Comparison of ENCODE assay signal across 27 mouse cellular contexts in genomic region chr6:147873173-147873572, GRCm38 (mm10).
A peak's percentile ranks its signal among the peaks of the same experiment; 100 is the strongest.
DNase-seq lines count a peak whose midpoint lies in the region; ATAC-seq and TF ChIP-seq lines count a peak whose summit lies in the region.
"Had no signal": no experiment of that assay in that cellular context is flagged by ENCODE, and none has a peak within 500 bp of the region (broad histone marks: within the 10 kb centered on the region; RNA-seq: fewer than 3 reads in every experiment).

No protein-coding gene starts in this region.

- peak overlapping the region; percentile 30; the same call in 1 of the 2 replicates for H3K27ac ChIP-seq in lung, embryonic 14.5 days (ENCODE audit: low read depth)
- H3K27ac ChIP-seq in lung, postnatal 0 days (ENCODE audit: low read length), result no peak overlapping the region
- H3K27ac ChIP-seq: embryonic facial prominence, embryonic 12.5 days; embryonic facial prominence, embryonic 15.5 days; gastrocnemius, adult 2 months; hindbrain, embryonic 10.5 days; hindbrain, embryonic 13.5 days had no signal

- peak; percentile 78 for ATAC-seq in lung, embryonic 14.5 days (ENCODE audit: insufficient read depth)
- ATAC-seq in lung, postnatal 0 days, result peak; percentile 69
- ATAC-seq: activated CD4-positive, CD25-positive, alpha-beta regulatory T cell, adult 4 months; CD4-positive, CD25-positive, alpha-beta regulatory T cell, adult 4 months; forebrain, embryonic 14.5 days; forebrain, postnatal 0 days; hindbrain, embryonic 16.5 days had no signal

- H3K36me3 ChIP-seq in lung, embryonic 14.5 days (ENCODE audit: insufficient read depth), result no peaks in the 10 kb centered on the region
- H3K36me3 ChIP-seq in lung, postnatal 0 days (ENCODE audit: insufficient read depth, low read length), result no peaks in the 10 kb centered on the region
- H3K36me3 ChIP-seq: embryonic facial prominence, embryonic 12.5 days; embryonic facial prominence, embryonic 15.5 days; hindbrain, embryonic 10.5 days; hindbrain, embryonic 13.5 days had no signal

- no peaks in the 10 kb centered on the region for H3K27me3 ChIP-seq in lung, embryonic 14.5 days (ENCODE audit: insufficient read depth, low read length)
- H3K27me3 ChIP-seq in lung, postnatal 0 days (replicated peaks; ENCODE audit: insufficient read depth, low read length), result no peaks in the 10 kb centered on the region
- H3K27me3 ChIP-seq: embryonic facial prominence, embryonic 12.5 days; embryonic facial prominence, embryonic 15.5 days; hindbrain, embryonic 13.5 days had no signal

- no peaks in the 10 kb centered on the region for H3K9me3 ChIP-seq in lung, embryonic 14.5 days (ENCODE audit: low read depth, low read length)
- H3K9me3 ChIP-seq in lung, postnatal 0 days (ENCODE audit: low read length), result no peaks in the 10 kb centered on the region
- H3K9me3 ChIP-seq: embryonic facial prominence, embryonic 12.5 days; embryonic facial prominence, embryonic 15.5 days; hindbrain, embryonic 10.5 days; hindbrain, embryonic 13.5 days had no signal

- H3K9ac ChIP-seq in lung, embryonic 14.5 days, result no peak overlapping the region
- no peak overlapping the region for H3K9ac ChIP-seq in lung, postnatal 0 days (replicated peaks; ENCODE audit: low read depth)
- H3K9ac ChIP-seq: embryonic facial prominence, embryonic 12.5 days; embryonic facial prominence, embryonic 15.5 days; forebrain, postnatal 0 days; hindbrain, embryonic 13.5 days had no signal

- no peak for TF ChIP-seq EP300 in lung, postnatal 0 days (IDR thresholded peaks at IDR 0.05)

- H3K4me2 ChIP-seq in lung, embryonic 14.5 days, result peak overlapping the region; percentile 7; the same call in 1 of the 2 replicates
- no peak overlapping the region for H3K4me2 ChIP-seq in lung, postnatal 0 days (replicated peaks; ENCODE audit: low read depth, low read length)
- H3K4me2 ChIP-seq: embryonic facial prominence, embryonic 12.5 days; embryonic facial prominence, embryonic 15.5 days; heart, embryonic 11.5 days; hindbrain, embryonic 13.5 days had no signal

- DNase-seq in lung, embryonic 14.5 days, result peak; percentile 42
- no peak for DNase-seq in lung, adult 18-20 months
- peak; percentile 44 for DNase-seq in lung, postnatal 0 days (ENCODE audit: low spot score)
- no peak for DNase-seq in lung, postnatal 14 days
- DNase-seq in lung, postnatal 36 days, result peak; percentile 3
- no peak for DNase-seq in adrenal gland, postnatal 4 days (ENCODE audit: low spot score in 2 of 2)
- no peak for DNase-seq in layer of hippocampus, adult 8-10 months (ENCODE audit: low spot score in 2 of 2)
- DNase-seq: adrenal gland, adult 8-10 months; adrenal gland, postnatal 25 days; cerebellum, adult 11 months; cerebellum, adult 2 months; cerebellum, adult 9-11 months; cerebellum, postnatal 25 days; forebrain, postnatal 0 days; gastrocnemius, adult 2 months; gastrocnemius, postnatal 14 days; heart, adult 11 months; heart, postnatal 36 days had no signal

- no peak for TF ChIP-seq CTCF in lung, embryonic 14.5 days (IDR thresholded peaks at IDR 0.05; ENCODE audit: low read depth)
- TF ChIP-seq CTCF in lung, postnatal 0 days (IDR thresholded peaks at IDR 0.05), result no peak

- 0 out of 2 replicates have a peak, but pooled peaks cover 3% of the 10 kb centered on the region for H3K4me1 ChIP-seq in lung, embryonic 14.5 days (ENCODE audit: insufficient read depth)
- H3K4me1 ChIP-seq in lung, postnatal 0 days (ENCODE audit: insufficient read depth, low read depth, low read length), result no peaks in the 10 kb centered on the region; the same call in 1 of the 2 replicates
- H3K4me1 ChIP-seq: embryonic facial prominence, embryonic 12.5 days; embryonic facial prominence, embryonic 15.5 days; hindbrain, embryonic 10.5 days; hindbrain, embryonic 13.5 days had no signal

- WGBS in lung, embryonic 14.5 days, result 37% methylated on average over 3 of the region's 3 CpGs
- WGBS in lung, postnatal 0 days, result 34% methylated on average over 3 of the region's 3 CpGs

- no peak overlapping the region for H3K4me3 ChIP-seq in lung, embryonic 14.5 days (ENCODE audit: low read depth, low read length)
- no peak overlapping the region for H3K4me3 ChIP-seq in lung, postnatal 0 days (ENCODE audit: low read depth, low read length)
- H3K4me3 ChIP-seq: embryonic facial prominence, embryonic 12.5 days; embryonic facial prominence, embryonic 15.5 days; gastrocnemius, adult 2 months; hindbrain, embryonic 10.5 days; hindbrain, embryonic 13.5 days had no signal

Comparison
In these comparisons a context has a peak if more than half of its experiments do, and no peak if none do; other contexts are left out.
1. DNase-seq: peak in lung, embryonic 14.5 days (single experiment), lung, postnatal 0 days (single experiment) and lung, postnatal 36 days (single experiment); none in lung, adult 18-20 months (0 of 2), lung, postnatal 14 days (single experiment), adrenal gland, postnatal 4 days (0 of 2) and layer of hippocampus, adult 8-10 months (0 of 2).